Mouse (Mus musculus): ENCODE data around the gene Tacr3.

Gene Tacr3

GRCm38 (mm10) chr3:134828875-134829530, at the start of gene Tacr3:
TSS of gene Tacr3 (plus strand) at chr3:134829007.
- ATAC-seq (ENCODE audit: insufficient number of reproducible peaks, low FRiP score, low TSS enrichment), result no peak

- ATAC-seq (ENCODE audit: insufficient number of reproducible peaks, low FRiP score, low TSS enrichment), result no peak
Observed at GRCm38 (mm10) chr3:134828492-134828874, 324 bp upstream of the Tacr3 start.

GRCm38 (mm10) chr3:134829531-134829921, 719 bp downstream of the Tacr3 start:
- no peak for ATAC-seq (ENCODE audit: insufficient number of reproducible peaks, low FRiP score, low TSS enrichment)

GRCm38 (mm10) chr3:134851342-134851741, 22.5 kb downstream of the Tacr3 start:
- no peak for ATAC-seq (ENCODE audit: insufficient number of reproducible peaks, low FRiP score, low TSS enrichment)

GRCm38 (mm10) chr3:134877701-134878100, 48.9 kb downstream of the Tacr3 start:
- ATAC-seq (ENCODE audit: insufficient number of reproducible peaks, low FRiP score, low TSS enrichment), result no peak

- no peak for ATAC-seq (ENCODE audit: insufficient number of reproducible peaks, low FRiP score, low TSS enrichment)
Observed at GRCm38 (mm10) chr3:134895831-134896230, 67.0 kb downstream of the Tacr3 start.

GRCm38 (mm10) chr3:134908890-134909289, 80.1 kb downstream of the Tacr3 start:
- no peak for ATAC-seq (ENCODE audit: insufficient number of reproducible peaks, low FRiP score, low TSS enrichment)

- ATAC-seq (ENCODE audit: insufficient number of reproducible peaks, low FRiP score, low TSS enrichment), result no peak
Observed at GRCm38 (mm10) chr3:134934703-134935102, 105.9 kb downstream of the Tacr3 start.

GRCm38 (mm10) chr3:134935461-134935860, 106.7 kb downstream of the Tacr3 start:
- ATAC-seq (ENCODE audit: insufficient number of reproducible peaks, low FRiP score, low TSS enrichment), result no peak

GRCm38 (mm10) chr3:134963461-134963860, 134.7 kb downstream of the Tacr3 start:
- no peak for ATAC-seq (ENCODE audit: insufficient number of reproducible peaks, low FRiP score, low TSS enrichment)

- no peak for ATAC-seq (ENCODE audit: insufficient number of reproducible peaks, low FRiP score, low TSS enrichment)
Observed at GRCm38 (mm10) chr3:134978902-134979301, 150.1 kb downstream of the Tacr3 start.

- ATAC-seq (ENCODE audit: insufficient number of reproducible peaks, low FRiP score, low TSS enrichment), result no peak
Observed at GRCm38 (mm10) chr3:134980140-134980539, 151.3 kb downstream of the Tacr3 start.
